Mouse (Mus musculus) small intestine, adult 2 months (tissue): ENCODE data around the gene Fbxw2. TPM values are rescaled to one million over a fixed set of nuclear protein-coding genes. Genes with fewer than 3 reads are reported as not detected.
A peak's percentile ranks its signal among the peaks of the same experiment; 100 is the strongest.
"Not testable (repeated sequence)": the region's sequence is repeated elsewhere in the genome, so short reads cannot be mapped to it uniquely, and the experiment has no call there.

ENCODE experiments used
- H3K27ac ChIP-seq: fragments of 200-500 bp; 2 replicates; pipeline ENCODE4 v1.5.1; 2012; ENCODE audit warnings: low read depth, low read length, control low read depth, inconsistent platforms; ENCODE audit not compliant: insufficient read depth
- H3K27me3 ChIP-seq: fragments of 200-500 bp; 2 replicates; pipeline ENCODE4 v1.6.1; 2012; ENCODE audit warnings: mild to moderate bottlenecking, moderate library complexity, low read length, inconsistent platforms; ENCODE audit not compliant: control insufficient read depth, insufficient read depth
- H3K36me3 ChIP-seq: fragments of 200-500 bp; 2 replicates; pipeline ENCODE4 v1.6.1; 2012; ENCODE audit warnings: mild to moderate bottlenecking, low read length, control low read depth, inconsistent platforms; ENCODE audit not compliant: control insufficient read depth, insufficient read depth
- H3K4me1 ChIP-seq: fragments of 200-500 bp; 2 replicates; pipeline ENCODE4 v1.6.1; 2012; ENCODE audit warnings: low read length, inconsistent platforms, mixed read lengths; ENCODE audit not compliant: control insufficient read depth, insufficient read depth, insufficient read length
- H3K4me3 ChIP-seq: fragments of 200-500 bp; 2 replicates; pipeline ENCODE4 v1.5.1; 2012; ENCODE audit warnings: low read depth, mild to moderate bottlenecking, control low read depth, inconsistent platforms, low read length, moderate library complexity
- CTCF ChIP-seq: fragments of 200-500 bp; IDR thresholded peaks from 2 replicates; pipeline ENCODE4 v1.5.1; 2012; ENCODE audit warnings: low read depth, mild to moderate bottlenecking, control low read depth, inconsistent platforms, low read length, moderate library complexity, mixed read lengths; ENCODE audit not compliant: insufficient replicate concordance, insufficient read length; ENCODE audit errors: extremely low read depth
- POLR2A ChIP-seq: fragments of 200-500 bp; IDR thresholded peaks from 2 replicates; pipeline ENCODE4 v1.6.1; 2012; ENCODE audit warnings: low read depth, mild to moderate bottlenecking, control low read depth, inconsistent platforms, low read length, moderate library complexity
- WGBS: fragments of 180-500 bp; shearing (Covaris S2); methylation state at CpG from one replicate; pipeline ENCODE4 v1.1.7; 2018; 5-methylcytosine and 5-hydroxymethylcytosine counted together
- polyA plus RNA-seq: library from polyadenylated mRNA; depleted of rRNA; stranded (reverse); fragments of >200 nt; gene quantifications from 2 replicates; pipeline ENCODE4 v1.2.3, GENCODE M21; 2012

The Fbxw2 gene
- polyA plus RNA-seq, 1 experiment = 17.0 TPM

GRCm38 (mm10) chr2:34771368-34772226 lies 54.5 kb downstream of the Fbxw2 start, which contains the start of gene Hspa5:
Gene Hspa5, plus strand, starts transcription at chr2:34771970.
- Histone ChIP-seq H3K36me3 (peaks cover 32% of the 10 kb centered on the region), H3K4me3 (peak within 1 kb of the TSS; percentile 80), H3K27me3 (no peaks in the 10 kb centered on the region), H3K4me1 (peaks cover 11% of the 10 kb centered on the region; the same call in 1 of the 2 replicates), H3K27ac (peak within 1 kb of the TSS; percentile 85)
- under 1% methylated on average over 60 of the region's 60 CpGs for WGBS
- TF ChIP-seq POLR2A = peak; percentile 99
- TF ChIP-seq CTCF = no peak

- Histone ChIP-seq H3K36me3 (peaks cover 26% of the 10 kb centered on the region), H3K4me1 (peaks cover 11% of the 10 kb centered on the region; the same call in 1 of the 2 replicates), H3K27ac (peak overlapping the region; percentile 71), H3K4me3 (peak overlapping the region; percentile 73), H3K27me3 (no peaks in the 10 kb centered on the region)
- TF ChIP-seq CTCF = no peak
- TF ChIP-seq POLR2A = no peak
- under 1% methylated on average over 6 of the region's 6 CpGs for WGBS
Observed at GRCm38 (mm10) chr2:34770951-34771350, 55.2 kb downstream of the Fbxw2 start.

GRCm38 (mm10) chr2:34770049-34770448 lies 56.1 kb downstream of the Fbxw2 start:
- H3K4me3 ChIP-seq = no peak overlapping the region
- peaks cover 19% of the 10 kb centered on the region for H3K36me3 ChIP-seq
- TF ChIP-seq CTCF = no peak
- no peak for TF ChIP-seq POLR2A
- no peaks in the 10 kb centered on the region for H3K27me3 ChIP-seq
- 93% methylated on average over 2 of the region's 2 CpGs for WGBS
- H3K4me1 ChIP-seq = peaks cover 11% of the 10 kb centered on the region; the same call in 1 of the 2 replicates
- H3K27ac ChIP-seq = no peak overlapping the region

- no peaks in the 10 kb centered on the region for H3K36me3 ChIP-seq
- TF ChIP-seq CTCF (no peak), POLR2A (no peak)
- no peaks in the 10 kb centered on the region for H3K27me3 ChIP-seq
- no peak overlapping the region for H3K4me3 ChIP-seq
- no peak overlapping the region for H3K27ac ChIP-seq
- H3K4me1 ChIP-seq = no peaks in the 10 kb centered on the region
- WGBS = 67% methylated on average over 12 of the region's 12 CpGs
Observed at GRCm38 (mm10) chr2:34764801-34765200, 61.3 kb downstream of the Fbxw2 start.

GRCm38 (mm10) chr2:34762872-34763271 lies 63.2 kb downstream of the Fbxw2 start:
- no peaks in the 10 kb centered on the region for H3K36me3 ChIP-seq
- no peak overlapping the region for H3K4me3 ChIP-seq
- no peaks in the 10 kb centered on the region for H3K27me3 ChIP-seq
- 53% methylated on average over 2 of the region's 2 CpGs for WGBS
- TF ChIP-seq POLR2A (no peak), CTCF (no peak)
- H3K4me1 ChIP-seq = no peaks in the 10 kb centered on the region
- H3K27ac ChIP-seq = no peak overlapping the region

- no peak overlapping the region for H3K4me3 ChIP-seq
- TF ChIP-seq POLR2A = no peak
- TF ChIP-seq CTCF = no peak
- H3K27ac ChIP-seq = no peak overlapping the region
- H3K4me1 ChIP-seq = no peaks in the 10 kb centered on the region
- no peaks in the 10 kb centered on the region for H3K27me3 ChIP-seq
- 87% methylated on average over 2 of the region's 2 CpGs for WGBS
- H3K36me3 ChIP-seq = no peaks in the 10 kb centered on the region
Observed at GRCm38 (mm10) chr2:34762174-34762573, 63.9 kb downstream of the Fbxw2 start.

GRCm38 (mm10) chr2:34761272-34761671 lies 64.8 kb downstream of the Fbxw2 start:
- WGBS = 89% methylated on average over 5 of the region's 5 CpGs
- H3K4me3 ChIP-seq, H3K36me3 ChIP-seq, H3K27ac ChIP-seq, H3K4me1 ChIP-seq, H3K27me3 ChIP-seq: not testable (repeated sequence)

GRCm38 (mm10) chr2:34757341-34757740 lies 68.8 kb downstream of the Fbxw2 start:
- Histone ChIP-seq H3K4me1 (no peaks in the 10 kb centered on the region; the same call in 1 of the 2 replicates), H3K4me3 (no peak overlapping the region), H3K27me3 (no peaks in the 10 kb centered on the region; the same call in 1 of the 2 replicates), H3K27ac (no peak overlapping the region), H3K36me3 (no peaks in the 10 kb centered on the region)
- 44% methylated on average over 1 of the region's 1 CpGs for WGBS
- TF ChIP-seq CTCF (no peak), POLR2A (no peak)
